Mouse (Mus musculus) v-Abl transformed pro-B cells (cell line): ENCODE results near the gene Gm28778.
"Not testable (repeated sequence)": the region's sequence is repeated elsewhere in the genome, so short reads cannot be mapped to it uniquely, and the experiment has no call there.

Experiments used
- in situ Hi-C, 2 experiments: fragments of 400-800 bp; cut with MboI; formaldehyde crosslinking; loops; one replicate each; pipeline ENCODE4 v1.15.1; 2025; ENCODE audit not compliant: unreplicated experiment in 2 of 2

The Gm28778 gene

DNA sequence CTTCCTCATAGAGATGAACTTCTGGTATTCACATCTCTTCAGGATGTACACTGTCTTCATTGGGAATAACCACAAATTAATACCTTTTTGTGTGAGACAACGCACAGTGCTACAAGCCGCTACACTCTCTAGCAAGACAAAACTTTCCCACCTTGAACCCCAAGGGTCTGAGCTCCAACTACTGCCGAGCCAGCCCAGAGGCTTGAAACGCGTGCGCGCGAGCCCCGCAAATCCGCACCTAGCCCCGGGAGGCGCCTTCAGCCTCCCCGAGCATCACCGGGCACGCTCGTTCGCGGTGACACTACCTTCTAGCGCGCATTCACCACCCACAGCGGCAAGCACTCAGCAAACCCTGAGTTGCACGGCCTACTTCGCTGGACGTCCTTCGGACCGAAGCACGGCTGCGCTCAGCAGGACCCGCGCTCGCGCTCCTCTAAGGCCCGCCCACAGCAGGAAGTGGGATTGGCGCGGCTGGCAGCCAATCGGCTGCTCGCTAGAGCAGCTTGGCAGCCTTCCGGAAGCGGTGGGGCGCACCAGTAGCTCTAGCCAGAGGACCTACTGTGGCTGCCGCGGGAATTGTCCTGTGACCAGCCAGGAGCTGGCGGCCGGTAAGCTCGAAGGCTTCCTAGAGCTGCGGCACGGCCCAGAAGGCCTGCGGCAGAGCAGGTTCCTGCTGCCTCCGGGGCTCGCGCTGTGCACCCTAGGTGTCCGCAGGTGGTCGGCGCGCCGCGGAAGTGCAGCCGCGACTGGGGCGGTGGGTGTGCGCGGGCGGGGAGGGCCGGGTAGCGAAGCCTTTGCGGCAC lies at the start of gene Gm28778, which contains the start of the genes Pms1 and Ormdl1:
Gene Gm28778, plus strand, starts transcription at position 531 of the 803 bp plus-strand sequence.
Gene Pms1, minus strand, starts transcription at position 438 of the 803 bp plus-strand sequence.
Gene Ormdl1, plus strand, starts transcription at position 515 of the 803 bp plus-strand sequence.
- in situ Hi-C loops = loop anchor here (10.0 to 25.0 kb wide), 4 partner anchors 608 to 1182 kb away; partner anchors contain the start of gene Stat1 (in 1 of the 2)

DNA sequence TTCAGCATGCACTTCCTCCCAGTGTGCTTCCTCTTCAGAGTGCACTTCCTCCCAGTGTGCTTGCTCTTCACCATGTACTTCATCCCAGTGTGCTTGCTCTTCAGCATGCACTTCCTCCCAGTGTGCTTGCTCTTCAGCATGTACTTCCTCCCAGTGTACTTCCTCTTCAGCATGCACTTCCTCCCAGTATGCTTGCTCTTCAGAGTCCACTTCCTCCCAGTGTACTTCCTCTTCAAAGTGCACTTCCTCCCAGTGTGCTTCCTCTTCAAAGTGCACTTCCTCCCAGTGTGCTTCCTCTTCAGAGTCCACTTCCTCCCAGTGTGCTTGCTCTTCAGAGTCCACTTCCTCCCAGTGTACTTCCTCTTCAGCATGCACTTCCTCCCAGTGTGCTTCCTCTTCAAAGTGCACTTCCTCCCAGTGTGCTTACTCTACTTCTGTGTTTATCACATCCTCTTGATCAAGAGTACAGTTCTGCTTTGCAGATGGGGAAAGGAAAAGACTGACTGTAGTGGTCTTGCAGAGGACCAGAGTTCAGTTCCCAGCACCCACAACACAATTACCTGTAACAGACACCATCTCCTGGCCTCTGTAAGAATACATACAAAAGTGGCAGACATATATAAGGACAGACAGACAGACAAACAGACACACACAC lies 31.8 kb upstream of the Gm28778 start:
- in situ Hi-C loops = loop anchor here in 1 of 2 experiments (25.0 kb wide), 1 partner anchor 203 kb away; the partner anchor contains the start of gene Mstn

DNA sequence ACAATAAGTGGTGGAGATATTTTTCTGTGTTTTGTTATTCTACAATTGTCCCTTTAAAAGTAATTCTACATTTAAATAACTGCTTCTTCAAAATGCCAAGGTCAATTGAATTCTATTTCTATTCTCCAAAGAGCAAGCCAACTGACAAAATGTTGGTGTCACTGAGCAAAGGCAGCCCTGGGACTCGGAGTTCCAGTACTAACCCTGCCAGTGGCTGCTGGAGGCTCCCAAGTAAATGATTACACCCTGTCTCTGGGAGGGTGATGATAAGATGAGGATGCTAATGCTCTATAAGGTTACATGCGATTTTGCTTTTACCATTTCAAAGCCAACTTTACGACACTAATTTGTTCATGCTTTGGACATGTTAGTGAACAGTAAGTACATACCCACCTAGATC lies 27.0 kb upstream of the Gm28778 start:
- in situ Hi-C loops = loop anchor here (5.0 to 25.0 kb wide), 2 partner anchors 208 to 218 kb away; partner anchors contain the start of gene Mstn (in 1 of the 2)

DNA sequence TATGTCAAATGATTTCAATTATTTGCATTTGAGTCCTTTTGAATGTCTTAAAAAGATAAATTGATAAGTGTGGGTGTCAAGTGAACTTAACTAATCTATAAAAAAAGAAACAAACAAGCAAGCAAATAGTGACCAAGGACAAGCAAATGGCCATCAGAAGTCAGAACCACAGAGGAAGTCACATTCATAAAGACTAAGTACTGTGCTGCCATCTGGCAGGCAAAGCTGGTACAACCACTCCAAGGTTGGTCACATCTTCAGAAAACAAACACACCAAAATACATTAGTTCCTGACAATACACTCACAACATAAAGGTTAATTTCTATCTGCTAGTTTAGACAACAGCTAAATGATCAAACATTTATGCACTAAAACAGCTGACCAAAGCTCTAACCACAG lies 24.3 kb upstream of the Gm28778 start:
- in situ Hi-C loops = loop anchor here (5.0 to 25.0 kb wide), 2 partner anchors 210 to 220 kb away; partner anchors contain the start of gene Mstn (in 1 of the 2)

GRCm38 (mm10) chr1:53291197-53291596 lies 5.7 kb upstream of the Gm28778 start:
- in situ Hi-C loops = loop anchor here (10.0 to 25.0 kb wide), 4 partner anchors 614 to 1176 kb away; partner anchors contain the start of gene Stat1 (in 1 of the 2)

DNA sequence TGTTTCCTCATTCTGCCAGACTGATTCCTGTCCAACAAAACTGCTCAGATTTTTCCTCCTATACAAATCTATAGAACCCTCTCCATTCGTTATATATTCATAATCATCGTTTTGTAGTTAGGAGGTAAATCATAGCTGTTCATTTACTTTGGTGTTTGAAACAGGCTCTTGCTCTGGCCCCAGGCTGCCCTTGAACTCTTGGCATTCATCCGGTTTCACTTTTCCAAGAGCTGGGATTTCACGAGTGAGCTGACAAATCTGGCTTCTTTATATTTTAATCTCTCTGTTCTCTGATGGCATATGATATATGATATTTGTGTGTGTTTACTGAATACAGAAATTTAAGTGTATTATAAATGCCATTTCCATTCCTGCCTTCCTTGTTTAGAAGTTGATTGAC lies 3.6 kb downstream of the Gm28778 start:
- in situ Hi-C loops = no loop called here

DNA sequence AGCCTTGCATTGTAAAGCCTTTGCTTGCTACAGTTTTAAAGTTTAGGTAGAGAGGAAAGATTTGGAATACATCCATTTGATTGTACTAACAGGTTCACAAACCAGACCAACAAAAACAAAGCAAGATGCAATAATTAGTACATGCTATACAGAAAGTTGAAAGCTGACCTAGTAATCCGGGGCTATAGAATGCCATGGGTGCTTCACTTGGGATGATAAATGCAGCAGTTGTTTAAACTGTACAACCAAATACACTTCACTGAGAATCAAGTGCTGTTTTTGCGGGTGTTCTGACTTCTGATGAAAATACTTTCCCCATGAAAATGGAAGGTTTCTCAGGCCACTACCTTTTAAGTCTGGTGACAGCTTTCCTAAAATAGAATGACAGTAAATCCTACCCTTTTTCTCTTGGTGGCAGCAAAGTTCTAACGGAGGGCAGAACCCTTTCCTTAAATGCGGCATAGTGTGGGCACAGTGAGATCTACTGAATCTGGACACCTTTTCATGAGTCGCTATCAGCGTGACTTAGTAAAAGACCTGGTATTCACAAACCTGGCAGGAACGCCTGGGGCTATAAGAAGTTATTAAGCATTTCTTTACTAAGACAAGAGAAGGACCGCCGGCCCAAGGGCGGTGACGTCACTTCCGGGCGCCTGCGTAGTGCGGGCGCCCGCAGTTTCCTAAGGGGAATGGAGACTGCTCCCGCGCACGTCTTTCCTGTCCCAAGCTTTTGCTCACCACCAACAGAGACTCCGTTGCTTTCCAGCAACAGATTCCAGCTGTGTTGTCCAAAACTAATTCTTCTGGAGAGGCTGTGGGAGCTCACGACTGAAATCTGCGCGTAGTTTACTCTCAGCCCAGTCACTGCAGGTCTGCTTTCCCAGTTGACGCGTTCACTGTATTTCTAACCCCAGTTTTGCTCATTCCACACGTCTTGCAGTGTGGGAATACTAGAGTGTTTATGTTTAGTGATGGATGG lies 16.4 kb downstream of the Gm28778 start, which contains the start of gene Osgepl1:
Gene Osgepl1, plus strand, starts transcription at position 636 of the 979 bp plus-strand sequence.
- in situ Hi-C loops = no loop called here

- in situ Hi-C loops = no loop called here
These were observed 24.9 kb downstream of the Gm28778 start for GRCm38 (mm10) chr1:53321662-53322344.

- in situ Hi-C loops = no loop called here
These were observed 26.3 kb downstream of the Gm28778 start for GRCm38 (mm10) chr1:53323254-53323653.

DNA sequence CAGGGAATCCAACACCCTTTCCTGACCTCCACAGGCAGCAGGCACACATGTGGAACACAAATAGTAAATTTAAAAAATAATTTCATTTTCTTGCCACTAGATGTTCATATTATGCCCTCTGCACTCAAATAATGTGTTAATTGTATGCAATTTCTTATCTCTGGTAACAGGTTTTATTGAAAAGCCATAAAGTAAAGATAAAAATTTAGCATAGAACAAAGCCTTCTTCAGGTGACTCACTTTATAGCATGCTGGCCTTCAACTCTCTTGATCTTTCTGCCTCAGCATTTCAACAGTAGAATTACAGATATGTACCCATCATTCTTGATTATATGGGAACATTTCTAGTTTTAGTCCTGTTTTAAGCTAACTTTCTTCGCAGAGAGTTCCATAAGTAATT lies 27.4 kb downstream of the Gm28778 start:
- in situ Hi-C loops = no loop called here

GRCm38 (mm10) chr1:53324827-53325494 lies 28.1 kb downstream of the Gm28778 start:
- in situ Hi-C loops = no loop called here

- in situ Hi-C loops = not testable (repeated sequence)
These were observed 36.6 kb downstream of the Gm28778 start for GRCm38 (mm10) chr1:53333527-53333926.

DNA sequence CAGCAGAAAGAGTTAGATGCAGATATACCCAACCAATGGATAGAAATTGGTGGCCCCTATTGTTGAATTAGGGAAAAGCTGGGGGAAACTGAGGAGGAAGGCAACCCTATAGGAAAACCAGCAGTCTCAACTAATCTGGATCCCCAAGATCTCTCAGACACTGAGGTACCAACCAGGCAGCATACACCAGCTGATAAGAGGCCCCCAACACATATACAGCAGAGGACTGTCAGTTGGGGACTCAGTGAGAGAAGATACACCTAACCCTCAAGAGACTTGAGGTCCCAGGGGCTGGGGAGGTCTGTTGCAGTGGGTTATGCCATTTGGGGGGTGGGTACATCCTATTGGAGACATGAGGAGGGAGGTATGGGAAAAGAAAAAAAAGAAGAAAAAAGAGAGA lies 38.6 kb downstream of the Gm28778 start:
- in situ Hi-C loops = no loop called here

- in situ Hi-C loops = not testable (repeated sequence)
These were observed 40.5 kb downstream of the Gm28778 start for GRCm38 (mm10) chr1:53337403-53337802.

GRCm38 (mm10) chr1:53341071-53341470 lies 44.2 kb downstream of the Gm28778 start:
- in situ Hi-C loops = no loop called here

DNA sequence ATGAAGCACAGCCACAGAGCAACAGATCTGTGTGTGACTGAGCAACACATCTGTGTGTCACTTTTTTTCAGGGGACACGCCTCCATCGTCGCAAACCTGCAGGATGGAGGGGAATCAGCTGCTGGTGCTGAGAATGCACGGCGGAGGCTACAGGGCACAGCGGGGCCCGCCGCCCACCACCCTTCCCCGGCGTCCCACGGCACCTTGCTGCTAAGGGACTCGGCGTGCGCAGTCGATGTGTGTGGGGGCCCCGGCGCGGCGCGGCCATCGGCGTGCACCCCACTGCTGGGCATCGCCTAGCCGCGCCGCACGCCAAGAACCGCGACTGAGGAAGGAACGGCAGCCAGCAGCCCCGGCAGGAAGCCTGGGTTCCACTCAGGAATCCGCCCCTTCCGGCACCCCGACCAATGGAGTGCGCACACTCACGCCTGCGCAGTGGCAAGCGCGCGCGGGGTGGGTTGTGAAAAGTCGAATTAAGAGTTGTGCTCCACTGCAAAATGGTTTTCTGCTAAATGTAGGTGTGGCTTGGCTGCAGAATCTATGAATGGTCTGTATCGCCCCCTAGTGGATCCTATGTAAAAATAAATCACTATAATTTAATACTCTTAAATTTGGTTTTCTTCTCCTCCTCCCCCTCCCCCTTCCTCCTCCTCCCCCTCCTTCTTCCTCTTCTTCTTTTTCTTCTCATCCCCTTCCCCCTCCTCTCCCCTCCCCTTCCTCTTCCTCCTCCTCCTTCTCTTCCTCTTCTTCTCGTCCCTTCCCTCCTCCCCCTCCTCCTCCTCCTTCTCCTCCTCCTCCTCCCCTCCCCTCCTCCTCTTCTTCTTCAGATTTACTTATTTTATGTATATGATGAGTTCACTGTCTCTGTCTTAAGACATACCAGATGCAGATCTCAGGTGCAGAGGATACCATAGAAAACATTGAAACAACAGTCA lies 55.7 kb downstream of the Gm28778 start, which contains the start of the genes Asdurf, Gm28551 and Asnsd1:
Gene Asdurf, minus strand, starts transcription at position 293 of the 935 bp plus-strand sequence.
Gene Gm28551, minus strand, starts transcription at position 341 of the 935 bp plus-strand sequence.
Gene Asnsd1, minus strand, starts transcription at position 426 of the 935 bp plus-strand sequence.
- in situ Hi-C loops = loop anchor here (5.0 to 25.0 kb wide), 6 partner anchors 35 to 708 kb away; partner anchors contain the start of gene Dnah7a (in 1 of the 2)

DNA sequence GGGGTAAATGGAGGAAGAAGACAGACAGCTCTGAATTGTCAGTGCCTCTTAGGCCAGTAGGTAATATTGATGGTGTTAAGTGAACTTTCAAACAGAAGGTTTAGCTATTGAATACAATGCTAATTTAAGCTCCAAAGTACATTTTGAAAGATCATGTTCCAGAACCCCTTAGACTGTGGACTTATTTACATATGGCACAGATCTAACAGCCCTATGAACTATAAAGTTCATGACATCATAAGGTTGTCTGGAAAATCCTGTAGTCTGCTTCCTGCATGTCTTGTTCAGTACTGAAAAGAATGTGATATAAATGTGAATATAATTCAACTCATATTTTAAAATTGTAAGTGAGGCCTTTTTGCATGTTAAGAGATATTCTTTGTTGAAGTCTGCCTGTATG lies 62.1 kb downstream of the Gm28778 start:
- in situ Hi-C loops = loop anchor here (10.0 to 25.0 kb wide), 3 partner anchors 346 to 714 kb away; partner anchors contain the start of gene Dnah7a (in 1 of the 2)
